Mouse (Mus musculus) brain, embryonic 14.5 days (tissue): ENCODE data around the gene Xpnpep3. TPM values are rescaled to one million over a fixed set of nuclear protein-coding genes. Genes with fewer than 3 reads are reported as not detected.

ENCODE experiments used
- DNase-seq: peaks from one replicate; pipeline ENCODE4 v3.0.0-alpha.2; 2011; ENCODE audit warnings: low read depth
- CTCF ChIP-seq: fragments of 200-500 bp; IDR thresholded peaks from 2 replicates; pipeline ENCODE4 v1.5.1; 2012; ENCODE audit warnings: inconsistent platforms, mild to moderate bottlenecking, moderate library complexity, borderline replicate concordance; ENCODE audit not compliant: insufficient read depth, insufficient read length; ENCODE audit errors: extremely low read depth
- POLR2A ChIP-seq: fragments of 200-500 bp; IDR thresholded peaks from 2 replicates; pipeline ENCODE4 v1.6.1; 2012; ENCODE audit warnings: mild to moderate bottlenecking, inconsistent platforms, borderline replicate concordance; ENCODE audit not compliant: poor library complexity, insufficient read depth, insufficient read length, severe bottlenecking; ENCODE audit errors: extremely low read depth
- polyA plus RNA-seq: library from polyadenylated mRNA; depleted of rRNA; stranded (reverse); fragments of >200 nt; gene quantifications from 2 replicates; pipeline ENCODE4 v1.2.3, GENCODE M21; 2012

Xpnpep3 gene
- polyA plus RNA-seq, 1 experiment = 9.8 TPM

DNA sequence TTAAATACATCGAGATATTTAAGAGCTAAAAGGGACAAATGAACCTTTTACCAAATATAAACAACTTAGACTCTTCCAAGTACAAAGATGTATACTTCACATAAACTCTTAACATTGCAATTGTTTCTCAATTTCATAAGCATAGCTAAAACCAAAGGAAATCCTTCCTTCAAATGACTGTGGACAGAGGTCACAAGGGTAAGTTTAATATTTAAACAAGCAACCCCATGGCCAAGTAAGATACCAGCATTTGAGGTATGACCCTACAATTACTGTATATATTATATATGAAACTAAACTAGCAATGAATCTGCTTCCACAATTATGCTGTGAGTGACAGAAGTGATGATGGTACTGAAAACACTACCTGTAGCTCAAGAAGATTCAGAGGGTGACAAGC is 35.7 kb upstream of the Xpnpep3 start:
- no peak for DNase-seq

DNA sequence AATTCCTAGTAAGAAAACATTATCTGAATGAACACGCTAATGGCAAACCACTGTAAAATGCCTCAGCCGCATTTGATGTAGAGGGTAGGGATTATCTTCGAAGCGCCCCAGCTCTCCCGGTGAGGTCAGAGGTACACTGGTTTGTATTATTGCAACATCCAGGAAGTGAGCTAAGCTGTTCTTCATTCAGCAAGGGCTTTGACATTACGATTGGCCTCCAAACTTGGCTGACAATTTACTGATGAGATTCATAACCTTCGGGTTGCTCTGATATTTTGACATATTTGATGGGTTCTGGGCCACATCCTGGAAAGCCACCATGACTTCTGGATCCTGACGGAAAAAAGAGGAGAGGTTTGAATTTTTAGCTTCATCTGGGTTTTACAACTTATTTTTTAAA is 34.7 kb upstream of the Xpnpep3 start:
- DNase-seq = no peak
- TF ChIP-seq CTCF (no peak), POLR2A (no peak)

More for the DNA sequence above, 35.7 kb upstream of the Xpnpep3 start:
- TF ChIP-seq POLR2A = no peak
- TF ChIP-seq CTCF = no peak

DNA sequence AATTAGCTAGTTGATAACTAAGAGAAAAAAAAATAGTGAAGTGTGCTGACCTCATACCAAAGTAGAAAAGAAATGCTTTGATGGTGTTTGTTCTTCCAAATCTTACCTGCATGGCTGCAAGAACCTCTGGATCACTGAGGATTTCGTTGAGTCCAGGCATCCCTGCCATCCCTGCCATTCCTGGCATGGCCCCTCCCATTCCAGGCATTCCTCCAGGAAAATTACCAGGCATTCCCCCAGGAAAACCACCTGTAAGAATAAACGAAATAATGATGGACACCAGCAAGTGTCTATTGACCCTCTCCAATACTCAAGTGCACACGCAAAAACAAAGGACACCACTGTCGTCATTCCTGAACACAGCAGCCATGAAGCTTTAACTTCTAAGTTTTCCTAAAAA is 33.7 kb upstream of the Xpnpep3 start:
- DNase-seq = no peak
- TF ChIP-seq POLR2A (no peak), CTCF (no peak)

DNA sequence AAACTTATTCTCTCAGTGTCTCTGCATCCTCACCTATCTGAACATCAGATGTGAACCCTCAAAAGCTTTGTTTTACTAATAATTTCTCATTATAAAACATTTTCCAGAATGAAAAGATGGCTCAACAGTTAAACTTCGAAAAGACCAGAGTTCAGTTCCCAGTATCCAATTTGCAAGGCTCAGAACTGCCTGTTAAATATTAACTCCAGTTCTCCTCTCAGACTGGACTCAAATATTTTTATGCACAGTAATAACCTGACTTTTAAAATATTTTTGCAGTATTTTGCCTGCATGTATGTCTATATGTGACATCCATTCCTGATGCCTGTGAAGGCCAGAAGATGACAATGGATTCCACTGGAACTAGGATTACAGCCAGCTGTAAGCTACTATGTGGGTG is 31.3 kb upstream of the Xpnpep3 start:
- no peak for DNase-seq

DNA sequence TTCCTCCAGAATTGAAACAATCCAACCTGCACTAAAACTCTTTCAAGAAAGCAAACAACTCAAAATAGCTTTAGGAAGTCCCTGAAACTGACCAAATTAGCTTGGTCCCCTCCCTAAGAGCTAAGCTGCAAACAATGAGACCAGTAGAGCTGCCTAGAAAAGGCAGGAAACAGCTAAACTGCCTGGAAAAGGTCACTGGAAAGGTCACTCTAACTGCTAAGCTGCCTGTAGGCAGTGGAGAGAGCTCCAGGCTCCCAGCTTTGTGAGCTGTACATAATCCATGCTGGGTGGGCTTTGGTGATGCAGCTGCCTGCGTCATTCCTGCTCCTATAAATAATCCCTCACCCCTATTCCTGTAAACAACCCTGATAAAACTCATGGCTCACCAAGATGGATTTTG is 29.6 kb upstream of the Xpnpep3 start:
- no peak for DNase-seq
- TF ChIP-seq CTCF (no peak), POLR2A (no peak)

More for the DNA sequence above, 31.3 kb upstream of the Xpnpep3 start:
- no peak for TF ChIP-seq CTCF
- TF ChIP-seq POLR2A = no peak

DNA sequence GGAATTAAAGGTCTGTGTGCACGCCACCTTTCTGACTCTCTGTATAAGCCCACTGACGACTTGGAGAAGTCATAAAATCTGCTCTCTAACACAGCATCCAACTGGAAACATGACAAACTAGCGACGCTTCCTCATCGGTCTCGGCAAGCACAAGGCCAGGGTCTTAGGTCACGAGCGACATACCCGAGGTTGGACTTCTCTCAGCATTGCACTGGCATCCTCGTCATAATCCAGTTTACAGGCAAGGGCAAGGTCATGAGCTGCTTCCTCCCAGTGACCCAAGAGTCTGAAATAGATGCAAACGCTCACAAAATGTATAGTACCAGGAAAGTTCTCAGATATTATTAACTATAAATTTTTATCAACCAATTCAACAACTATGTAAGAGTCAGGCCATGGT is 25.3 kb upstream of the Xpnpep3 start:
- DNase-seq = no peak
- TF ChIP-seq POLR2A = no peak
- TF ChIP-seq CTCF = no peak

DNA sequence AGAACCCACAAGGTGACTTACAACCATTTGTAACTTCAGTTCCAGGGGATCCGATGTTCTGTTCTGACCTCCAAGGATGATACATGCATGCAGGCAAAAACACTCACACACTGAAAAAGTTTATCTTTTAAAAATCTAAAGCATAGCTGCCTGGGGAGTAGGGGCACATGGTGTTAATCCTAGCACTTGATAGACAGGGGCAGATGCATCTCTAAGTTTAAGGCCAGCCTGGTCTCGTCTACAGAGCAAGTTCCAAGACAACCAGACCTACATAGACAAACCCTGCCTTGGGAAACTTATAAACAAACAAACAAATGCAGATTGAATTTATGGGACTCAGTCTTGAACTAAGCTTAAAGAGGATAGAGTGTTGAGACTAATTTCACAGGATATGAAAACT is 21.1 kb upstream of the Xpnpep3 start:
- TF ChIP-seq POLR2A (no peak), CTCF (no peak)
- DNase-seq = no peak

DNA sequence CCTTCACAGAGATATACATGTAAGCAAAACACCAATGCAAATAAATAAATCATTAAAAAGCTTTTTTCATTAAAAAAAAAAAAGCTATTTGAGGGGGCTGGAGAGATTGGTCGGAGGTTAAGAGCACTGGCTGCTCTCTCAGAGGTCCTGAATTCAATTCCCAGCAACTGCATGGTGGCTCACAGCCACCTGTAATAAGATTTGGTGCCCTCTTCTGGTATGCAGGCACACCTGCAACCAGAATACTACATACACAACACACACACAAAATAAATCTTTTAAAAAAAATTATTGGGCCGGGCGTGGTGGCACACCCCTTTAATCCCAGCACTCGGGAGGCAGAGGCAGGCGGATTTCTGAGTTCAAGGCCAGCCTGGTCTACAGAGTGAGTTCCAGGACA is 13.6 kb upstream of the Xpnpep3 start:
- DNase-seq = no peak
- TF ChIP-seq CTCF = peak; percentile 4; the same call in 1 of the 2 replicates
- TF ChIP-seq POLR2A = no peak

DNA sequence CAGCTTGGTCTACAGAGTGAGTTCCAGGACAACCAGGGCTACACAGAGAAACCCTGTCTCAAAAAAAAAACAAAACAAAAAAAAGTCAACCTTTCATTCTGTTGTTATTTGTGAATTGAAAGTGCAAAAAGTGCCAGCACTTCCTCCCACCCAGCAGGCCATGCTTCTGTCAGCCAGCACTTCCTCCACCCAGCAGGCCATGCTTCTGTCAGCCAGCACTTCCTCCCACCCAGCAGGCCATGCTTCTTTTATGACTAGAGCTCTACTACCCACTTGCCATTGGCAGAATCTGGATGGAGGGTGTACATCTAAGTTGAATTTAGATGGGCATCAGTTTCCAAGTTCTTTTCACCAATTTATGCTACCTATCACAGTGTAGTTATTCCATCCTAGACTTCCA is 6.9 kb upstream of the Xpnpep3 start:
- no peak for DNase-seq
- no peak for TF ChIP-seq CTCF

DNA sequence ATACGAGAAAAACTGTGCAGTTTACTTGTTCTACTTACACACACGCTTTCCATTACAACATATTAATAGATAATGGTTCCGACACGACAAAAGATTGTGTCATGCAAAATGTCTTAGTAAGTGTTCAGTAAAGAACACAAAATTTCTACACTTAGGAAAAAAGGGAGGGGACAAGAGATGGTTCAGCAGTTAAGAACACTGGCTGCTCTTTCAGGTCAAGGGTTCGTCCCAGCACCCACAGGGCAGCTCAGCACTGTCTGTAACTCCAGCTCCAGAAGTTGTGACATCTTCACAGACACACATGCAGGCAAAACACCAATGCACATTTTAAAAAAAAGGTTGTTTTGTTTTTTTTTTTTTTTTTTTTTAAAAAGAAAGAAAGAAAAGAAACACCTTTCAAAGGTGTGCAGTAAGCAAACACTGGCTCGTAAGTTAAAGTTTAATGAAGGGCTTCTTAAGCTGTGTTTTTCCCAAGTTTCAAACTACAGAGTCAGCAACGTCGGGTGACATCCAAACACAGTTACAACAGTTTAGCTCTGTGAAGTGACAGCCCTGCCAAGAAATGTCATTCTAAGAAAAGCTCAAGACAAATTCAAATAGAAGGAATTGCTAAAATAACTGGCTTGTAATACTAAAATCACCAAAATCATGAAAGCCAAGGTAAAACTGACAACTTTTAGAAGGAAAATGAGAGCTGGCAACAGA is 5.6 kb upstream of the Xpnpep3 start:
- no peak for DNase-seq
- TF ChIP-seq POLR2A = no peak
- TF ChIP-seq CTCF = no peak

DNA sequence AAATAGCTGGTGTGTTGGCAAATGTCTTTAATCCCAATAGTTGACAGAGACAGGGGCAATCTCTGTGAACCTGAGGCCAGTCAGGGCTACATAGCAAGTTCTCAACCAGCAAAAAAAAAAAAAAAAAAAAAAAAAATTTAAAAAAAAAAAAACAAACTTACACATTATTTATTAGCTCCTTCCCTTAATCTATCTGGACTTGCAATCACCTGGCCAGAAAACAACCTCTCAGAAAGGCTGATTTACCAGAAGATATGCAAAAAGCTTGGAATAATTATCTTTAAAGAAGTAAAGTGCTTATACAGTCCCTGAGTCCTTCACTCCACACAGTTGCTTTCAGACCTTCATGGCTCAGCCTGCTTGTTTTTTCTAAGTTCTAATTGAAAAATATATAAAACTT is 1.7 kb upstream of the Xpnpep3 start:
- no peak for TF ChIP-seq CTCF
- TF ChIP-seq POLR2A = no peak

DNA sequence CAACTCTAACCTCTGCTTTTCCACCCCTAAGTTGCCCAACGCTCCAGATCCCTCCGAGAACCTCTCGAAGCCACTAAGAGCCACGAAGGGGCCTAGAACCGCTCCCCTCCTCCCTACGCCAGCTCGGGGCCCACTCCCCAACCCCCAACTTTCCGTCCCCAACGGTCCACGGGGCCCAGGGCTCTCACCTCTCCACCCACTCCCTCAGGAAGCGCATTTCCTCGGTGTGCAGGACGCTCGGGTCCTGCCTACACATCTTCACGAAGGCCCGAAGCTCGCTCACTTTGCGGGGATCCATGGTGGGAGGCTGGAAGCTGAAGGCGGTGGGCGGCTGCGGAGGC is 671 bp upstream of the Xpnpep3 start:
- TF ChIP-seq CTCF = no peak
- TF ChIP-seq POLR2A = no peak
- no peak for DNase-seq

More for the DNA sequence above, 1.7 kb upstream of the Xpnpep3 start:
- DNase-seq = no peak
